Mouse (Mus musculus): ENCODE measurements around the gene Ctnnb1.

GRCm38 (mm10) chr9:120986255-120986654 is 57.2 kb downstream of the Ctnnb1 start:
- no peak for TF ChIP-seq CTCF (IDR thresholded peaks at IDR 0.05)
- no peak for TF ChIP-seq EP300 (IDR thresholded peaks at IDR 0.05)
